Mouse (Mus musculus) kidney, adult 8-10 months (tissue): ENCODE measurements around the gene Vezt.

Experiments
- DNase-seq, 2 experiments: peaks; one replicate each; pipeline ENCODE4 v3.0.0; 2022

Gene Vezt

DNA sequence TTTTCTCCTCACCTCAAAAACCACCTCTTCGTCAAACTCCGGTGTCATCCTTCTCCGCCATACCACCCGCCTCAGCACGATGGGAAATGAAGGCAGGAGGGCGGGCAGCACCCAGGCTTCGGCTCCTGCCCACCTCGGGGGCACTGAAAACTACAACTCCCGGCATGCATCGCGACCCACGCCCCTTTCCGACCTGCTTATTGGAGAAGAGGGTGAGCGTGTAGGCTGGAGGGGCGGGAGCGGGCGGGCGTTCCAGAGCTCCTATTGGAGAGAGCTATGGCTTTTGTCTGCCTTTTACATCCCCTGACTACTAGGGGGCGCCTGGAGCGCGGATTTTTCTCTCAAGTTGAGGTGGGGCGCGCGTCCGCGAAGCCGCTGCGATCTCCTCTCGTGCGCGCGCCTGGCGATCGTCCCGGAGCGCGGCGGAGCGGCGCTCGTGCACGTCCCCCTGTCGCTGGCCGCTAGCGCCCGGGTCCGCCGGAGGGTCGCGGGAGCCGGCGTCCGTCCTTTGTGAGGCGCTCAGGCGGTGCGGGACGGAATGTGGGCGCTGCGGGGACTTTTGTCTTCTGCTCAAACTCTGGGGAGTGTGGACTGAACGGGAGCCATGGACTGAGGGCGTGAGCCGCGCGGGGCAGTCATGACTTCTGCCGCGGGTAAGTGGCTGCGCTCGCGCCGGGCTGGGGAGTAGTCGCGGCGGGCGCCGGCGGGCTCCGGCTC is at the start of gene Vezt, which contains the start of gene Fgd6:
Gene Vezt (minus strand): TSS at position 160 of the 717 bp plus-strand sequence.
Gene Fgd6 (plus strand): TSS at position 344 of the 717 bp plus-strand sequence.
- DNase-seq: peak; percentile 98

DNA sequence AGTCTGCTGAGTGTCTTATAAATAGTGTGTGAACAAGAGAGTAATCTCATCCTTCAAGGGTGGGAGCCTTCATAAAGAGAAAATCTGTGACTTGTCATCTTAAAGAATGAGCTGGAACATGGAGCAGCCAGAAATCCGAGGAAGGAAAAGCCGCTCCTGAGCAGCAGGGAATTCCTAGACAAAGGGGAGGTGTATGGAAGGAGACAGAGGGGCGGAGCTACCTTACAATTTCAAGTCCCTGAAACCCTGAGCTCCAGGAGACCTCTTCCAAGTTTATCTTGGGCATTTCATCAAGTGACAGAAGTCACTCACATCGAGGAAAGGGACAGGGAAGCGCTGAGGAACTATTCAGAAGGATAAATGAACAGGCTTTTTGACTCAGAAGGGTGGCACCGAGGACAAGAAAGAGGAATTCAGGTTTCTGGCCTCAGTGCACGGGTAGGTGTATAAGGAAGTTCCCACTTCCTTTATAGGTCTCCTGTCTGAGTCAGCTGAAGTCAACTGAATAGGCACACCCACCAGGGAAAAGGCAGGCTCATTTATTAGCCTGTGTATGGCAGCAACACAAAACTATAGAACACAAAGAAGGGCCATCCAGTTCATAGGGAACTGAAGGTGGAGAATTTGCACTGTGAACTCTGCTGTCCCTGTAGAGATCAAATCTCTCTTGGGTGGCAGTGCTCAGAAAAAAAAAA is 46.6 kb upstream of the Vezt start:
- DNase-seq: no peak

DNA sequence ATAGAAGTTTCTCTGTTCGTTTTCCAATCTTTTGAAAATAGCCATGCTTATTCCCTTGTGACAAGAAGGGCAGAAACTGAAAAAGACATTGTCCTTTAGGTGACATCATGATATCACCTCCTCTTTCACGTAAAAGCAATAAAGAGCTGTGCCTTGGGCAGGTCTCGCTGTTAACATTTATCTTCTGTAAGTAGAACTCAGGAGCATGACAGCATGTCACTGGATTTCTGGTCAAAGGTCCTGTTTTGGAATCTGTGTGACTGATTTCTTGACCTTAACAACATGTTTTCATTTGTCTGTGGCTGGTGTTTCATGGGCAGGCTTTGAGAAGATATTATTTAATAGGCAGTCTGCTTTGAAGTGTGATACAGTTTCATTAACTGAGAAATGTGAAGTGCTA is 45.1 kb upstream of the Vezt start:
- DNase-seq: no peak

DNA sequence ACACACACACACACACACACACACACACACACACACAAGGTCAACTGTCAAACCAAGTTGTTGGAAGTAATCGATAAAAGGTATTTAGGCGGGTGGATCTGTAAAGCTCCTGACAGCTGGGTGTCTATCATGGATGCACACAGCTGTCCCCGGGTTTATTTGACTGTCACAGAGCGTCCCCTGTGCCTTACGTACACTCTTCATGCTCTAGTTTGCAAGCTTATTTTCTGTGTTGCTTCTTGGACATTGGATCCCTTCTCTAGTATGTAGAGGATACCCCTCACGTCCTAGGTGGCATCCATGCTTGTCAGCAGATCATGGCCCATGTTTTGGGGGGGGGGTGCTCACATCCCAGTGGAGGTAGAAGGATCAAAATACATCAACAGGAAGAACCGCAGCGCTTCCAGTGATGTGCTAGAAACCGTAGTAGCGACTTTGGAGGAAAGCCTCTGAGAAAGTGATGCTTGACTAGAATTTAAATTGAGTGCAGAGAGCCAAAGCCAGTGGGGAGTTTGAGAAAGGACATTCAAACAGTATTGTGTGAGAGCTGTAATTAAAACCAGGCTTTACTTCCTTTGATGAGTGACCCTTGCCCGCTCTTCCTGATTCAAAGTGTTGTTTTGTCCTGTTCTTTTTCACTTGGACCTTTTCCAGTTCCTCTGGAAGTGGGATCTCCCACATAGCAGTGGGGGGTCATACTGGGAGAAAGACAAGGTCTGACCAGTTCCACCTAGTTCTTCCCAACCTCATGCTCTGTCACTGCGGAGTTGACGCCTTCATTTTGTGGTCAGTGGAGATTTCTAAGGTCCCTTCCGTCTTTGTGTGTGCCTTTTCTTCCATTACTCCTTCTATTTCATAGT is 41.6 kb upstream of the Vezt start:
- no peak for DNase-seq

DNA sequence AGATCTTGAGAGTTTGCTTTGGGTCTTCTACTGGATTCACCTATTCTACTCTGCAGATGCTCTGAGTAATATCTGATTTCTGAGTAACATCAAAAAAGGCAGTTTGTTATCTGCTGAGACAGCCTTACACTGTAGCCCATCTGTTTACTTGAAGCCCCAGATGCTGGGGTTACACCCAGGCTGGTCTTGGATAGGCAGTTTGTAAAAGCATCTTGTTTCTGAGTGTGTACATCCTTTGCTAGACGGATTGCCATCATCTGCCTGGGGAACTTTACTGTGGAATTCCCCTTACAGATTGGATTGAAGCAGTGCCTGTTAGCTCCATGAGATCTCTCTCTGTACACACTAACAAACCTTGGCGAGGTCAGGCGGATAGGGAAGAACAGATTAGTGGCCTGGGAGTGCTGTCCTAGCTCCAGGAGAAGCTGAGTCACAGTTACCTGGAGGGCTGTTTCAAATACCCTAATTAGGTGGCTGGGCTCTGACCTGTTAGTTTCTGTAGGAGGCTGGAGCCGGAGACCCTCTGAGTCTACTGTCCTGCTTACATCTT is 37.4 kb upstream of the Vezt start:
- no peak for DNase-seq

DNA sequence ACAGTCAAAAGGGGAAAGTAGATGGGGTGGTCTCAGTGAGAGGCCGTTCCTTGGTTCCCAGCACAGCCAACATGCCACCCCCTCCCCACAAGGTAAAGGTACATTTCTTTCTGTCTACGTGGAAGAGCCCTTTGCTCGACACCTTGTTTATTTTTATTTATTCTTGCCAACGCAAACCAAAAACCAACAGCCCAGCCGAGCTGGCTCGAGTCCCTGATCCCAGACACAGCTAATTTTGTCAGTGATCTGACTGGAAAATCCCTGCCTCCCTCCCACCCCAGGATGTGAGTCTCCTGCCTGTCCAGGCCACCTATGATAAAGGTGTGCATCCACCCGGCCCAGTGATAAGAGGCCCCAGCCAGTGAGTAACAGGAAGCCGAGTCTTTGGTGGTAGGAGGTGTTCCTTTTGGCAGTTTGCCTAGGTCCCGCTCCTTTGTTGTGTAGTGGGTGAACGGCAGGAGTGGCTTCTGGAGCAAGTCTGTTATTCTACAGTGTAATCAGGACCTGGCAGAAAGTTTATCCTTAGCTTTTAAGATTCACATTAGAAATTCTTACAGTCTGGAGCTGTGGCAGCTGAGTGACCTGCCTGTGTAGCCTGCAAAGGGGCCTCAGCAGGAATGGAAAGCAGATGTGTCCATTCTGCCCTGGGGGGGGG is 36.8 kb upstream of the Vezt start:
- DNase-seq: peak; percentile 35 to 40

DNA sequence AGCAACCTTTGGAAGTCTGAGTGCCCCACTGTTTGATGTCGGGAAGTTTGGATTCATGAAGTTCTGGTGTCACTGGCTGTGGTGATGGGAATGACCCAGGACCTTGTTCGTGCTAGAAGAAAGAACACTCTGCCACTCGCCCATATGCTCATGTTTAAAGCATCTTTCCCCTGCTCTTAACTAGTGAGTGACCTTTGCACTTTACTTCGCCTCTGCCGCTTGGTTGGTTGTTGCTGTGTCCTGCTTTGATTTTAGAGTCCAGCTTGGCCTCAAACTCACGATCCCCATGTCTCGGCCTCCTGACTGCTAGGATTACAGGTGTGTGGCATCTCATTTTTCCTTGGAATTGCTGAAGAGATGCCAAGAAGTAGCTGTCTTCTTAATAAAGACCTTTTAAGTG is 36.0 kb upstream of the Vezt start:
- DNase-seq: no peak

DNA sequence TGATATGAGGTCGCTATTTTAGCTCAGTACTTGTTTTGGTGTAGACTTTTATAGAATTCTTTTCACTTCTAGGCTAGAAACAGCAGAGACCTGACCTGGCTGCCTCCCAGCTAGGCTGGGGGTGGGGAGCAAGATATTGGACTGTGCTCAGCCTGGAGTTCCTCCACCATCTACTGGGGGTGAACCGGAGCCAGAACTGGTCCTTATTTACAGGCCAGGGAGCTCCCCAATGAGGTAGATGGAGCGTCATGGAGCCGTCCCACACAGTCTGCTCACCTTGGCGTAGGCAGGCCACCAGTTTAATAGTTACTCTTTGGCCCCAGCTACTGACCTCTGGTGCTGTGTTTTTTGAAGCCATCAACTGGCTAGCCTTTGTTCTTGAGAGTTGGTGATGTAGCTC is 33.1 kb upstream of the Vezt start:
- DNase-seq: peak in 1 of 2 experiments; percentile 21

DNA sequence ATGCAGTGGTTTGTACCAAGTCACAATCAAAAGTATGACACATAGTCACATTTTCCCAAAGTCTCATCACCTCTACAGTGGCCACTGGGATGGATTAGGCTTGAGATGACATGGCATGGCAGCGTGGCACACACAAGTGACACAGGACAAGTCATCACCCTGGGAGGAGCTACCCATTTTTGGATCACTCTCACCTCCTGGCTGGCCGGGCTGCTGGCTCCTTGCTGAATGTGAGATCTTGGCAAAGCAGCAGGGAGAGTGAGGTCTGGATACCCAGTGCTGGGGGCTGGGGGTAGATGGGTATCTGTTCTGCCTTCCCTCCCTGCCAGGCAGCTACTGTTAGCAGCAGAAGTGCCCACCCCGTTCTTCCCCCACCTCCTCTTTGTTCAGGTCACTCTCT is 31.3 kb upstream of the Vezt start:
- no peak for DNase-seq

DNA sequence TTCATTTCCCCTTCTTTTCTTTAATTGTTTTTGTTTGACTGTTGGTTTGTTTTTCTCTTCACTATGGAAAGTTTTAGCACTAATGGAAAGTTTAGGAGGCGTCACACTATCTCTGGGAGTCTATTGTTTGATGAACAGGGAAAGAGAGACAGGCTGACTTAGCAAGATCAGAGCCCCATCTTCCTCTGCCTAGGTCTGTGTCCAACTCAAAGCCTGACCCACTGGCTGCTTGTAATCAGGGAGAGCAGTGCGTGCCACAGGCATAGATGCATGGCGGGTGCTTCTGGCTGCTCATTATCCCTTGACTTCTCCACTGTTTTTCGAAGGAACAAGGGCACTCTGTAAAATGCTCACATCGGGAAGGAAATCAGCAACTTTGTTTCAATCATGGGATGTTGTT is 26.7 kb upstream of the Vezt start:
- DNase-seq: no peak

DNA sequence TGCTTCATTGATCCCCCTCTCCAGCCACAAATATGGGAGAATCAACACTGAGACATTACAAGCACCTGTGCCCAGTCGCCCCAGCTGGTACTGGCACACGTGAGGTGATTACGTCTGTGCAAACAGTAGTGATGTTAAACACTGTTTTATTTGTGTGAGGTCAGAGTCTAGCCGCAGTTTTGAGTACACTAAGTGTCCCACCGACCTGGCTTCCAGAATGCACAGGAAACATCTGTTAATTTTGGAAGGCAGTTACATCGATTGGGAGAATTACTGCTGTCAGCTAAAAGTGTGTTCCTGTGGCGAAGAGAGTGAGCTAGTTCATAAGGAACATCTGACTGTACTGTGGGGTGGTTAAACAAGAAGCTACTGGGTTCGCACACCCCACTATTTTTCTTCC is 24.6 kb upstream of the Vezt start:
- DNase-seq: no peak

DNA sequence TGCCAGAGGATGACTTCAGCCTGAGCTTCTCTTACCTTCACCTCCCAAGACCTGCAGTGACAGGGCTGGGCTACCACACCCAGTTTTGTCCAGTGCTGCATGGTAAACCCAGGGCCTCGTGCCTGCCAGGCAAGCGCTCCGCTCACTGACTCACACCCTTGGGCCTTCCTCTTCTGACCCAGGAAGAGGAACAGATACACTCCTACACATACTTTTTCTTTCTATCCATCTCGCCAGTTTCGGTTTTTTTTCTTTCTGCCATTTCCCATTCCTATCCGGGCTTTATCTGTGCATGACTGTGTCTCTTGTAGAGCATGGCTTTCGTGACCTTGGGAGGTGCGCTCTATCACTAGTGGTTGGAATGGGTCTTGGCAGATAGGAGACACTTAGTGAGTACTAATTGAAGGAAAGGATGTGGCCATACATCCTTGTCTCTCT is 24.0 kb upstream of the Vezt start:
- no peak for DNase-seq

DNA sequence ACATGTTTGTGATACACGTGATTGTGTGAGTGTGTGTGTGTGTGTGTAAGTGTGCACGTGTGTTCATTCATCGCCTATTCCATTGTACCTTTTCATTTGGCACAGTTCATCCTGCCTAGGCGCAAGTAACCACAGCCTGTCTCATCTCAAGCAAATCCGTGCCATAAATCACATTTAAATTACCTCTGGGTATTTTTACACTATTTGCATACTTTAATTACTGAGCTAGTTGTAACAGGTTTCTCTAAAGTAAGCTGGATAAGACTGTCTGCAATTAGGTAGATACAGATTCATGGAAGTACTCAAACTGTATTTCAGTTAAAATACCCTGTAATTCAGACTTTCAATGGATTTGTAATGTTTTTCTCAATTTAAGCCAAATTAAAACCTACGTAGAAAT is 20.9 kb upstream of the Vezt start:
- DNase-seq: no peak

DNA sequence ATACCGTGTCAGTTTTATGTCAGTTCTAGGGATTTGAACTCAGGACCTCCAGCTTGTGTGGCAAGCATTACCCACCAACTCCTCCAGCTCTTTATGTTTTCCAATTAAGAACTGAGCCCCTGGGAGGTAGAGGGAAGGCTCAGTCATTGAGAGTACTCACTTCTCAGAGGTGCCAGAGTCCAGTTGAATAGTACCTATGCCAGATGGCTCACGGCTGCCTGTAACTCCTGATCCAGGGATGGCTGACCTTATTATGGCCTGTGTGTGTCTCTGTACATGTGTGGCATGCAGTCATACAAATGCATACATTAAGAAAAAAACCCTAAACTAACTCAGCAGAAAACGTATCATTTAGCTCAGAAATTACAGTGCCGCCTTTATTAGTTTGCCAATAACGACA is 15.1 kb upstream of the Vezt start:
- DNase-seq: no peak

DNA sequence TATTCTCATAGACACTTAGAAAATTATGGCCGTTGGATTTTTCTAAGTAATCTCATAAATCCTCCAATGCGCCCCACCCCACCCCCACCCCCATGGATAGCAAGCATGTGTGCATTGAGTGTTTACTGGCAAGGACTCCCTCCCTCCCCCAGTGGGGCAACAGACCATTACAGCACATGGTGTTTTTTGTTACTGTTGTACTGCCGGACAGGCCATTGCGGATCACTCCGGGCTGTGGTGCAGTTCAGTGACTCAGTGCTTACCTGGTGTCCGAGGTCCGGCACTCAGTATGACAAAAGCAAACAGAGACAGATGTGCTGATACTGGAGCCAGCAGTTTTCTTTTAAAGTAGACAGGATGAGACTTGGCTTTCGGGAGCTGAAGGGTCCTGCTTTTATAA is 13.5 kb upstream of the Vezt start:
- DNase-seq: no peak

DNA sequence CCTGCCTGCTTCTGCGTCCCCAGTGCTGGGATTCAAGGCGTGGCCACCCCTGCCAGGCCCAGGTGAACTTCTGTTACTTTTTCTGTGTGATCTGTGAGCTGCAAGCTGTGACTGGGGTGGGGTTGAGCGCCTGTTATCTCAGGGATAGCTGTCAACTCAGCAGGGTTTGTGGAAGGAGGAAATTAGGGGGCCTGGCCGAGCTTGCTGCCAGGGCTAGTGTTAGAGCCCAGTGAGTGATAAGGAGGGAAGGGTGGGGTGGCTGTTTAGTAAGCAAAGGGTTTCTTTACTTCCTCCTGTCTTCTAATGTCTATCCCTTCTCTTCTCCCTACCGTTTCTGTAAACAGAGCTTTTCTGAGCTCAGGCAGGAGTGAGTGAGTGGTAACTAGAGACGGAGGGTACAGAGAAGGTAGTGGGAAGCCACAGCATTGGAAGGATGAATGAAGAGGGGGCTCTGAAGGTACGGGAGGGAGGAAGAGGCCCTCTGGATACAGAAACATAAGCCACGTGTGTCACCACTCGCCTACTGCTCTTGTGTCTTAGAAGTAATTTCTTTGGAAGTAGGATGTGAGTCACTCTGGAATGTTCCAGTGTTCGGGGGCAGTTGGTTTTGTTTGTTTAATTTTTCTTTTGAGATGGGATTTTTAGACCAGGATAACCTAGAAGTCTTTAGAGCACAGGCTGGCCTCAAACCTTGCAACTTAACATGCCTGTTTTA is 12.4 kb upstream of the Vezt start:
- no peak for DNase-seq

DNA sequence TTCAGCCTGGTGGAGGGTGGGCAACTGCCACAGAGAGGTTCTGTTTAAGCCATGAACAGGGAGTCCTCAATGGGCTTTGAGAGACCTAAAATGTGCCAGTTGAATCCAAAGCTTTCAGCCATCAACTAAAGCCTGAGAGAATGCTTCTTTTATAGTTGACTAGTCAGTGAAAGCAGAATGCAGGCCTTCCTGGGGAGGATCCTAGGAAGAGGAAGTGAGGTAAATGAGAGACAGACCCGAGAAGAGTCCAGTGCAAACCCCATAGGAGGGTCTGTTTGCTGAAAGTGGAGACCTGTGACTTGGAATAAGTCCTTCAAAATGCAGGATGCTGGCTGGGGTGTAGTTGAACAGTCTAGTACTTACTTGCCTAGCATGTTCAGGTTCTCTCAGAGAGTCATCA is 11.4 kb upstream of the Vezt start:
- DNase-seq: no peak

DNA sequence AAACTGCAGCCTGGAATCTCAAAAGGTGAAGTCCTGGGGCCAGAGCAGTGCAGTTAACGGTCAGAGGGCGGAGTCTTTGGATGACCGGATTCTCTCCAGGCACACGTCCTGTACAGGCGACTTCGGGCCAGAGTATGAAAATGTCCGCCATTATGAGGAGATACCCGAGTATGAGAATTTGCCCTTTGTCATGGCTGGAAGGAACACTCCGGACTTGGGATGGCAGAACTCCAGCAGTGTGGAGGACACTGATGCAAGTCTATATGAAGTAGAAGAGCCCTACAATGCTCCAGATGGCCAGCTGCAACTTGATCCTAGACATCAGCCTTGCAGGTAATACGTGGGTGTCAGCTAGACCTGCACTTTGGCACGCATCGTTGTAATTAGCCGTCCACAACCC is 9.7 kb upstream of the Vezt start:
- DNase-seq: no peak

DNA sequence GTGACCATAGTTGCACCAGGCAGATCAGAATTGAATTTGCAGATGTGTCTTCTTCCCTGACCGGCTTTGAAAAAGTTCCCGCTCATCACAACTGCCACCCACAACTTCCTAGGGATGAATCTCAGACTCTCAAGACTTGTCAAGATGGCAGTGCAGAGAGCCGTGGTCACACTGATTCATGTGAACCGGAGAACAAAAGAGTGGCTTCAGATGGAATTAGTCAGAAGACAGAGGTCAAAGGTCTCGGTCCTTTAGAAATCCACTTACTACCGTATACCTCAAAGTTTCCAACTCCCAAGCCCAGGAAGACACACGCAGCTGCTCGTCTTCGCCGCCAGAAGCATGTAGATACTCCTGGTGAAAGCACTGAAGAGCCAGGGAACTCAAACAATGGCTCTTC is 8.3 kb upstream of the Vezt start:
- DNase-seq: no peak

DNA sequence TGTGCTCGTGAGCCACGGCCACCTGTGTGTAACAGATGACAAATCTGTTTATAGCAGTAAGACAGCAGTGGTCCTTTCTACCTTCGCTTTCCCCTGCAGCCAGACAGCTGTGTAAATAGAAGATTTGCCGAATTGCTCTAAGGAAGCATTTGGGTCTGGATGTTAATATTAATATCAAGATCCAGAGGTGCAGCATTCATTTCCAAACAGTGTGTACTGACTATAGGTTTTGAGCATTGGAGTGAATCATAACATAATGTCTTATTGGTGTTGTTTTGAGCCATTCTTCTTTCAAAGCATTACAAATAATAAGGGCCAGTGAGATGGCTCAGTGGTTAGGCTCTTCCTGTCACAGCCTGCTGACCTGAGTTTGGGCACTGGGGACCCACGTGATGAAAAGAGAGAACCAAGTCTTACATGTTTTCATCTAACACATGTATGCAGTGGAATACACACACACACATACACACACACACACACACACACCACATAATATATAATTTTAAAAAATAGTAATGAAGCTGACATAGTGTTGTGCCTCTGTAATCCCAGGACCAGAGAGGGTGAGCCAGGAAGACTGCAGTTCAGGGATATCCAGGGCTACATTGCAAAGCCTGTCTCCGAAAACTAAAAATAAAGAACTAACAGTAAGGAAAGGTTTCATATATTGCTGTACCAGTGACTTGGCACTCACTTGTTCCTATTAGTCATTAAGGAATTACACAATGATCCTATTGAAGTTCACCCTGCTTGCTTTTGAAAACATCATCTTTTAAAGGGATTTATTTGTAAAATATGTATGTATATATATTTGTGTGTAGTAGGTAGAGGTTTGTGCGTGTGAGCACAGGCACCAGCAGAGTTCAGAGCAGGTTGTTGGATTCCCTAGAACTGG is 3.0 kb upstream of the Vezt start:
- no peak for DNase-seq

DNA sequence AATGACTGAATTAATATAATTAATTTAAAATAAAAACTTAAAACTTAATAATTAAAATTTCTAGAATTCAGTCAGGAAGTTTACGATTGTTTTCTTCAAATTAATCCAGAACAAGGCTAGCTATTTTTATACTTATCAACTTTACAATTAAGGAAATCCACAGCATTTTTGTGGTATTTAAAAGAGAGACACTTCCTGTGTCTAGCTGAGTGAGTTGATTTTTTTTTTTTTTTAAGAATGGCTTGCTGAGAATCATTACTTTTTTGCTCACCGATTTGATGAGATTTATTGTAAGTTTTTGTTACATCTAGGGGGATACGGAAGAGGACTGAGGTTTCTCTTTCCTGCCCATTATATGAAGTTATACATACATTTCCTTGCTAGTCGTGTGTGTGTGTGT is 2.0 kb upstream of the Vezt start:
- DNase-seq: no peak
